Mouse (Mus musculus) layer of hippocampus, adult 8-10 months (tissue): ENCODE data around the gene Mkln1. TPM values are rescaled to one million over a fixed set of nuclear protein-coding genes. Genes with fewer than 3 reads are reported as not detected.
A peak's percentile ranks its signal among the peaks of the same experiment; 100 is the strongest.

Source experiments
- DNase-seq, 2 experiments: peaks; one replicate each; pipeline ENCODE4 v3.0.0; 2022; ENCODE audit warnings: low spot score in 2 of 2
- total RNA-seq, 4 experiments: library from RNA; stranded (reverse); gene quantifications; 2 replicates each; pipeline ENCODE4 v1.2.4; 2022

Gene Mkln1
- total RNA-seq, 4 experiments from 2014 or later = 160 to 192 (median 175) TPM

DNA sequence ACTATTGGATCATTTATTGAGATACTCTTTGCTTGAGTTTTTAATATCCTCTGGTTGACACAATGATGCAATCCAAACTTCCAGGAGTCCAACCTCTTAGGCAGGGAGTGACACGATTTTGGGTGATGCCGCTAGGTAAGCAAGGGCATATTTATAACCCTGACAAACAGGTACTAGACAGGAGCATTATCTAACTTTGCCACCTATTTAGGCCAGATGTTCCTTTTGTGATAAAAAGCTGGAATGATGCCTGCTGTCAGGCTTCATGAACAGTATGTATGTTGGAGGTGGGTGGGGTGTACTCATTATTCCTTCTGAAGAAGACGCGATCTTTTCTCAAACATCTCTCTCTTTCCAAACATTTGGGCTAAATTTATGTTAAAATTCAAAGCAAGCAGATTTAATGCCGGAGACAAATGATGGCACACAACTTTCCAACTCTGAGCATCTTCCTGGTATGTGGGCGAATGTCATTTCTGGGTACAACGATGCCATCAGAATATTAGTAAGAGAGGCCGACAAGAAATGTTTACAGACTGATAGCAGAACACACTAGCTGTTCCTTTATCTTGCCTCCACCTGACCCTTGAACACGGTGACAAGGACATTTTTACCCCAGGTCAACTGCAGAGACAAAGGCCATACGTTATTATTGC is 632 bp upstream of the Mkln1 start:
- DNase-seq = no peak

DNA sequence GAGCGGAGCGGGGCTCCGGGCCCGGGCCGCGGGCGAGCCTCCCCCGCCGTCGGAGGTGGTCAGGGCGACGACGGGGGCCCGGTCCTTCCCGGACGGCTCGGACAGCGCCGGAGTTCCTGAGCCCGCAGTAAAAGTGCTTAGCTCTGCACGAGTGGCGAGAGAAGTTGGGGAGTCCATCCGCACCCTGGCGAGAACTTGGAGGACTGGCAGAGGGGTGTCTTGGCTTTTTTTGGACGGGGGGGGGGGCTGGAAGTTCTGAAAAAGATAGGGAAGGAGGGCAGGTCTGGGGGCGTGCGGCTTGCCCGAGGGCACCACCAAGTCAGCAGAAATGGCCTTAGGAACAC is 643 bp downstream of the Mkln1 start:
- DNase-seq = no peak

DNA sequence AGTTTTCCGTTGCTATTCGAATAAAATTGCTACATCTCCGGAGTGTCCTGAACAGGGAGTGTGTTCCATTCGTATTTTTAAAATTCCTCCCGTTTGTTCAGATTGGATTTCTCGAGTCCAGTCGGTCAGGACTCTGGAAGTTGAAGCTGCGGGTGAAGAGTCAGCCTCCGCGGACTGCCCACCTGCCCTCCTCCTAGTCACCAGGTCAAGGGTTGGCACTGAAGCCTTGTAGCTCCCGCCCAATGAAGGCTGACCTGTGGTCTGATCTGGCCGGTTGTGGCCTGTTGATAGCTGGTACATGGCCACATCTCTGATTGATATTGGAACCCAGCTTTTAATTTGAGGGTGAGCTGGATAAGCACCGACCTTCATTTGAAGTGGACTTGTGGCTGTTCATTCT is 1.0 kb downstream of the Mkln1 start:
- no peak for DNase-seq

DNA sequence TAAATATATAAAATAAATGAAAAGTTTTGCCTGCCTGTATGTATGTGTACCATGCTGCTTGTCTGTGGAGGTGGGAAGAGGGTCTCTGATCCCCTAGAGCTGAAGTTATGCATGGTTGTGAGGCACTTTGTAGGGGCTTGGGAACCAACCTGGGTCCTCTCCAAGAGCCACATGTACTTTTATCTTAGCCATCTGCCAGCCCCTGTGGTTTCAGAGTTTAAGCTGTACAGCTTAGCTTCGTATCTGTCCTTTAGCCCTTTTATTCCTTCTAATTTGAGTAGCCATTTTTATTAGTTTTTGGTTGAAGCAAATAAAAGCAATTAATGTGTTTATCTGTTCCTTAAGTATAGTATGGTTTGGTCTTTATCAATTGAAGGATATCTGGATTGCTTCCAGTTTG is 12.5 kb downstream of the Mkln1 start:
- no peak for DNase-seq

DNA sequence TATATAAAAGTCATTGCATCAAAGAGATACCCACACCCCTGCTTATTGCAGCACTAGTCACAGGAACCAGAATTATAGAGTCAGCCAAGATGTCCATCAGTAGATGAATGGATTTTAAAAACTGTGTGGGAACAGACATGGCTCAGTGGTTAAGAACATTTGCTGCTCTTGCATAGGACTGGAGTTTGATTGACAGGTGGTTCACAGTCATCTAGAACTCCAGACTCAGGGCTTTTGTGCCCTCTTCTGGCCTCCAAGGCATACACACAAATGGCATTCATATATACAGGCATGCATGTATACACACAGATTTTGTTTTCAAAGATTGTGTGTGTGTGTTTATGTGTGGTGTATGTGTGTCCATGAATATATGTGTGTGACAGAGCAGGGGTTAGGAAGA is 14.0 kb downstream of the Mkln1 start:
- DNase-seq = no peak

DNA sequence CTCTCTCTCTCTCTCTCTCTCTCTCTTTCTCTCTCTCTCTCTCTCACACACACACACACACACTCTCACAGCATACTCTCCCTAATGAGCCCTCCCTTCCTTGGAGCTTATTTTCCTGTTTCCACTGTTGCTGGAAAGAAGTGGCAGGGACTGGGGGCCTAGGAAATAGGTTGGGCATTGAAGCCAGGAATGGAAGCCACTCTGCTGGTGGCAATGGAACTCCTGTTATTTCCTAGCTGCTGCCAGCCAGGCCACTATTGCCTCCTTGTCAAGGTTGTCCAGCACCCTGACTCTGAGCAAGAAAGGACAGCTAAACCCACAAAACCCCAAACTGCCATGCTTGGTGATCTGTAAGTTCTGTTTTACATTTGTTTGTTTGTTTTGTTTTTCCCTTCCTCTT is 15.0 kb downstream of the Mkln1 start:
- no peak for DNase-seq

DNA sequence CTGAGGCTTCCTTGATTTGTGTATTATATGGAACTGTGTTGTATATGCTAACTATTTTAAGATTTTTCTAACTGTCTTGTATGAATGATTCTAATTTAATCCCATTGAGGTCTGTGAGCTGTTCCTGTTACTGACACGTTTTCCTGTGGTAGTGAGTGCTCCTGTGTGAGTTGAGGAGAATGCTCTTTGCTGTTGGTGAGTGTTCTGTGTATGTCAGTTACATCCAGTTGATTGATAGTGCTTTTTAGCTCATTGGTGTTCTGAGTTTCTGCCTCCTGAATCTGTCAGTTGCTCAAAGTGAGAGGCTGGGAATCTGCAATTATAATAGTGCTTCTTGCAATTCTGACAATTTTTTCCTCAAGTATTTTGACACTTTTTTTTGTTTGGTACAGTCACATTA is 15.8 kb downstream of the Mkln1 start:
- DNase-seq = no peak

DNA sequence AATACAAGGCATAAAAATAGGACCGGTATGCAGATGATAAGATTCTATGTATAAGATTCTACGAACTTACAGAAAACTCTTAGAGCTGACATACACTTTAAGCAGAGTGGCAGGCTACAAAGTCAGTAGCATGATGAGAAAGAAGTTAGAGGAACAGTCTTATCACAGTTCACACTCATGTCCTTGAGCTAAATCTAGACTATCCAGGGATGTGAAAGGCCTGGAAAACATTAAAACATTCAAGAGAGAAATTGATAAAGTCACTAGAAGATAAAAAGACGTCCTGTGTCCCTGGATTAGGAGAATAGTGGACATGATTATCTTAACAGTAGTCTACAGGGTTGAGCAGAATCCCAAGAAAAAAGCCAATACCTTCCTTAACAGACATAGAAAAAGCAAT is 26.9 kb downstream of the Mkln1 start:
- DNase-seq = no peak

DNA sequence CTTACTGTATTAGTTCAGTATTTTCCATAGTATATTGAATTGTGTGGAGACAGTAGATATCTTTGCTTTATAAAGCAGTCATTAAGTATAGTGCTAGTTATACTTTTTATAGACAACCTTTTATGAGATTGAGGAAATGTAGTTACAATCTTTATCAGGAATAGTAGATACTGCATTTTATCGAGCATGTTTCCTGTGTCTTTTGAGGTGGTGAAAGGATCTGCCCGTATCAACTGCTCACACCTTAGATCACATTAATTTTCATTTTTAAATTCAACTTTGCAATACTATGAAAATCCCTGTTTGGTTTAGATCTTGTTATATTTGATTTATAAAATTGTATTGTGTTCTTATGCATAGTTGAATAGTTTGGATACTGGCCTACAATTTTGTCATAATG is 38.7 kb downstream of the Mkln1 start:
- DNase-seq = no peak

DNA sequence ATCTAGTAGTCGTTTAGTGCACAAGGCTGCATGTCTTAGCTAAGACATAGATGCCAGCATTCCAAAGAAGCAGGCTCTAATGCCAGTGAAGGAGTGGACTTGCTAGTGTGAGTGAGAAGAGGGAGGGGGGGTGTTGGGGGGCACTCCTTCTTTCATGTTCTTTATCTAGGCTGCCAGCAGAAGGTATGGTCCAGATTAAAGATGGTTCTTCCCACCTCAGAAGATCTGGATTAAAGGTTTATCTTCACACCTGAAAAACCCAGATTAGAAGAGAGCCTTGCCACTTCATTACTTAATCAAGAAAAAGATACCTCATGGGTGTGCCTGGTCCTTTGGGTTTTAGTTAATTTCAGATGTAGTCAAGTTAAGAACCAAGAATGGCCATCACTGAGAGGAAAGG is 46.7 kb downstream of the Mkln1 start:
- no peak for DNase-seq

DNA sequence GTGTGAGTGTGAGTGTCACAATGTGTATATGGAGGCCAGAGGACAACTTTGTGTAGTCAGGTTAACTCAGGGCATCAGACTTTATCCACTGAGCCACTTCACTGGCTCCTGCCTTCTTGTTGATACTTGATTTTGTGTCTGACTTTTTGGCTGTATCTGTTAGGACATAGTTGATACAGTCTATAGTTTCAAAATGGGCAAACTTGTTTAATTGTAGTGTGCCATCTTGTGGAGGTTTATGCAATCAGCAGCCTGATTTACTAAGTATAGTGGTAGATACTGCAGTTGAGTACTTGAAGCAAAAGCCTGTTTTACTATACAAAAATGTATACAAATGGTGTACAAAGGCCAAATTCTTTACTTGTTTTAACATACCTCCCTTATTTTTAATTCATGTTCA is 55.2 kb downstream of the Mkln1 start:
- no peak for DNase-seq

DNA sequence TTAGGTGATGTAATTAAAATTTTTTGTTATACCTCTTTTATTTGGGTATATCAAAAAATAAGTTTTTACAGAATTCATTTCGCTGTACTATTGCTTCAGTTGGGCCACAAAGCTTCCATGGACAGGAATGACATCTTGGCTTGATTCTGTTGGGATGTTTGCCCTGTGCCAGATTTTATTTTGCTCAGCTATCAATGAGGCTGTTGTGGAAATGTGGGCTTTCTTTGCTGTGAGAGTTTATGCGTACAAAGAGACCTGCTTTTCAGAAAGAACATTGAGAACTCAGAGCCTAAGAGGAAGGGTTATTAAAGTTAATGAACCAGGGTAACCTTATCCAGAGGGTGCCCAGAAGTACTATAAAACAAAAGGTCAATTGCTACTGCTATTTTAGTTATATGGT is 56.8 kb downstream of the Mkln1 start:
- peak; percentile 36 to 54 for DNase-seq

DNA sequence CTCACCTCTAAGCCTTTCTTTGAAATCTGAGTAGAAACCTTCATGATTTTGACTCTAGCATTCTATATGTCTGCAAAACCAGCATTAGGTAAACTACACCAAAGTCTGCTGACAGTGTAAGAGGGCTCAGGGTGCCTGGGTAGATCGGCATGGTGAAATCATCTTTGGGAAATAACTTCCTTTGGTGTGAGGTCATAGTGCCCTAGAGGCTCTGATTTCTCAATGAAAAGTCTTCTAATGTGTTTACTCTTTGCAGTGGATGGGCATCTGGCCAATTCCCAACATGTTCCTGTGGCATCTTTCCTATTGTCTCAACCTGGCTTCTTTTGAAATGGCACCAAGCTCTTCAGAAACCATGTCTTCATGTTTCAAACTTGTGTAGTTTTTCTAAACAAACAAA is 58.5 kb downstream of the Mkln1 start:
- DNase-seq = no peak

DNA sequence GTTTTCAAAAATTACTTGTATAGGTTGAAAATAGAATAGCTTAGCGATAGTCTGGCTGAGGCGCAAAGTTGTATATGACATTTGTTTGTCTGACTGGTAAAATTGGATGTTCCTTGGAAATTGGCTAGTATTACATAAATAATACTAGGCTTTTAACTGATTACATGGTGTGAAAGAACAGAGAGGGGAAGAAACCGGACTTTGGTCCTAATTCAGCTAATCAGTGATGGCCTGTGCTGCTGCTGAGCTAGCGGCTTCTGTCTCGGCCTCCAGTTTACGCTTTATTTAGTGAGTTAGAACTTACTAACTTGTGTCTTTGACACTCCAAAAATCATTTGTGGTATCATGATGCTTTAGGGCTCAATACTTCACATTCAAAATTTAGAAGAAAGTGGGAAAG is 70.9 kb downstream of the Mkln1 start:
- DNase-seq = no peak

DNA sequence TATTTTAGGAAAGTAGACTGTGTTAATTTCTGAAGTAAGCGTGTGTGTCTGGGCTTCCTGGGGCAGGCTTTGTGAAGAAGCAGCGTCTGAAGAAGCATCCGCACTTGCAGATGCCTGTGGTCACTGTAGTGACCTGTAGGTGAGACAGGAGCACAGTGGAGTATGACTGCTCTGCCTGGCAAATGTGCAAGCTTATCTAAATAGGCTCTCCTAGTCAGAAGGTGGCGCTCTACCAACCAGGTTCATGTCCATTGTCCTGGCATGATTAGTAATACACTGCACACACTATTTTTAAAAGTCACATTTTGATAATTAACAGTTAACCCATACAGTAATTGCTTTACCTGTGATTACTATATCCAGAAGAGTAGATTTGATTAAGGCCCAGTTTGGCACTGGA is 79.7 kb downstream of the Mkln1 start:
- DNase-seq = no peak

DNA sequence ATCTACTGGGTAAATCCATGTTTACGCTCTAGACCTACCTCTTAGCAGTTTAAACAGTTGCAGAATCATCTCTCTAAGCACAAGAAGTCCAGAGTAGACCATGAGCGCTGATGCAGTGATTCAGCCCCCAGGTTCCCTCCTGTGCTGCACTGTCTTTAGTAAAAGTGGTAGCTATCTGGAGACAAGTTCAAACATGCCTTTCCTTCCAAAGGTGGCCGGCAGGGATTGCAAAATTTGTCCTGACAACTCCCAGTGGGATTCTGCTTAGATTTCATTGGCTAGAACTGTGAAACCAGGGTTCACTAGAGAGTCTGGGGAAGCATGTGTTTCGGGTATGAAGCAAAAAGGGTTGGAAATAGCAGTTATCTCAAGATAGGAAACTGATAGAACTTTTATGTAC is 81.5 kb downstream of the Mkln1 start:
- no peak for DNase-seq

DNA sequence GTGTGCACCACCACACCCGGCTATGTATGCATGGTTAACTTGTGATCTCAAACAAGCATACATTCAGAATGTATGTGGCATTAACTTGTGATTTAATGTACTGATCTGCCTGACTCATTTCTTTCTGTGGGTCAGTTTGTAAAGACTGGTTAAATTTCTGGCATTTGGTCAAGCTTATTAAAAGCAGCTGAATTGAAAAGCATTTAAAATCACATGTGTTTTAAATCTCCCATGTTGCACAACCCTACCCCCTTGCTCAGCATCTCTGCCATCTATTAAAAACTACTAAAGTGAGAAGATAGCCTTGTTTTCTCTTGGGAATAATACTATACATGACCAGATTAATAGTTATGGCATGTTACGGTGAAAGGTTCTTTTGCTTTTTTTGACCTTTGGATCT is 88.1 kb downstream of the Mkln1 start:
- DNase-seq = no peak

DNA sequence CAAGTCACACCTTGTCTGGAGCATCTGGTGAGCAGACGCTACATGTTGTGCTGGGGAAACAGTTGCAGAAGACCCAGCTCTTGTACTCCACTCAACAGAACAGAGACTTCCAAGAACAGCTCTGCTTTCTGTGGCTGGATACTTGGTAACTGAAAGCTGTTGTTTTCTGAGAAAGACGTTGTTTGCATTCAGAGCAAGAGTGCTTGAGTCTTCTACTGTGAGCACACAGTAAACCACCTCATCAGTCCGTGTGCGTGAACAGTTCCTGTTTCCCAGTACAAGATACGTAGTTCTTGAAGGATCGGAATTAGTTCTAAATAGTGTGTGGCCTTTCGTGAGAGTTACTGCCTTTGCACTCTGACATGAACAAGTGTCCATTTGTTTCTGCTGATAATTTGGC is 91.4 kb downstream of the Mkln1 start:
- no peak for DNase-seq

DNA sequence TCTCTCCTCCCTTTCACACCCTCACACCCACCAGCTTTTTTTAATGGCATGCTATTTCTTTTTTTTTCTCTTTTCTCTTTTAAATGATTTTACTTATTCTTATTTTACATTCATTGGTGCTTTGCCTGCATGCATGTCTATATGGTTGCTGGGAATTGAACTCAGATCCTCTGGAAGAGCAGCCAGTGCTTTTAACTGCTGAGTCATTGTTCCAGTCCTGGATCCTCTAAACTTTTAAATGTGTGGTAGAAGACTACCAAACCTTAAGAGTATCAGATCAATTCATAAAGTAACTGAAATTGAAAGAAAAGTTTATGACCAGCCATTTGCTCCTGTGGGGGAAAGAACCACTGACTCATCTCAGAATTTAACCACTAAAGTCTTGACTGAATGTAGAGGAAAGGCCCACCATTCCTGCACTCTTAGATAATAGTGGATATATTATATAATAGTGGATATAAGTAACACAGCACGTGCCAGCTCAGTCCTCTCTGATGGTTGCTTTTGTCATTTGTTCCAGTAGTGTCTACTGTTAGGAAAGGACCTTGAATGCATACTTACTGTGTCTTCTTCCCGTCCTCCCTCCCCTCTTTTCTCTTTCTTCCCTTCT is 96.7 kb downstream of the Mkln1 start:
- no peak for DNase-seq

DNA sequence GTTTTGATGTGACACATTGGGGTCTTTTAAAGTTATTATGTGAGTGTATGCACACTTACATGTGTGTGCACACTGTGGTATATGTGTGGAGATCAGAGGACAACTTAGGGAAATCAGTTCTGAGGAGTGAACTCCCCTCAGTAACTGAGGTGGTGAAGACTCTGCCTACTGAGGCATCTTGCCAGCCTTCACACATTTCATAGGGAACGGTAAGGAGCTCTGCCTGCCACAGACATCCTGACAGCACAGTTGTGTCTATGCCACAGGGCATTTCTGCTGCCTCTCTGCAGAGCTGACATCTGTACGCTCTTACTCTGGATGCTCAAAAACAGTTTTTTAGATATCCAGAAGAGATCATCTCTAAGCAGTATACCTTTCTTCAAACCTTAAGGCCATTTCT is 97.7 kb downstream of the Mkln1 start:
- no peak for DNase-seq

DNA sequence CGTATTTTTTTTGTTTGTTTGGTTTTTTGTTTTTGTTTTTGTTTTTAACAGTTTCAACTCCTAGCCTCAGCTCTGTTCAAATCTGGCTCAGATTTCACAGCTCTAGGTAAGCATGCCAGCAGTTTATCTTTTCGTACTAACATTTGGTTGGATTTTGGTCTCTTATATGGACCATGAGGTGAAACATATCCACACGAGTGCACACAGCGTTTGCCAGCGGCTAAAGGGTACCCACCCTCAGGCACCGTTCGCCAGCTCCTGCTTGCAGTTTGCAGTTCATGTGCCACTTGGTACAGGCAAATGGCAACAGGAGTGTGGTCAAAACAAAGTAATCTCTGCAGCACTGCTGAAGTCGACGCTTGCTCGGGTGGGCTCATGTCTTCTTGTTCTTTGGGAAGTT is 101.3 kb downstream of the Mkln1 start:
- no peak for DNase-seq

DNA sequence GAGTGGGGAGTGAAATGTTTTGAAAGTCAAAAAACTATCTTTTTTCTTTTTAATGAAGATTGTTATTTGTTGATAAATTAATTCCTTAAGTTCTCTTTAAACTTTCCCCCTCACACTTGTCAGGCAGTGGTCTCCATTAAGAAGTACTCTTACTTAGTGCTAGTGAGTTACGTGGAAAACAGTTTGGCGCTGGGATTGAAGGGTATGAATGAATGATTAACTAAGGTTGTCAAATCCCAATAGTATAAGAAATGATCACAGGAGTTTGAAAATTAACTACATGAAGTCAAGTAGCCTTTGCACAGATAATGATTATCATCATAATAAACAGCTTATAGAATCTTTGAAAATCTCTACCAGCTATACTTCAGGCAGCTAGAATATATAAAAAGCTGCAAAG is 101.7 kb downstream of the Mkln1 start:
- no peak for DNase-seq

DNA sequence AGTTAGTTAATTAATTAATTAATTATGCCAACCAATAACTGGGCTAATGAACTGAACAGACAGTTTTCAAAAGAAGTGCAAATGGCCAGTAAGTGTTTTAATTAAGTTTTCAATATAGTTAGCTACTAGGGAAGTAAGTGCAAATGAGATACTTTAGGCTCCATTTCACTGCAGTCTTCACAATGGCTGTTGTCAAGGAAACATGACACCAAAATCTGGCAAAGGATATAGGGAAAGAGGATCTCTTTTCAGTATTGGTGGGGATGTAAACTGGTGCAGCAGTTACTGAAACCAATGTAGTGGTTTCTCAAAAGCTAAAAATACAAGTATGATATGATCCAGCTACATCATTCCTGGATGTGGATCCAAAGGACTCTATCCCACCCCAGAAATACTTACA is 102.2 kb downstream of the Mkln1 start:
- no peak for DNase-seq

DNA sequence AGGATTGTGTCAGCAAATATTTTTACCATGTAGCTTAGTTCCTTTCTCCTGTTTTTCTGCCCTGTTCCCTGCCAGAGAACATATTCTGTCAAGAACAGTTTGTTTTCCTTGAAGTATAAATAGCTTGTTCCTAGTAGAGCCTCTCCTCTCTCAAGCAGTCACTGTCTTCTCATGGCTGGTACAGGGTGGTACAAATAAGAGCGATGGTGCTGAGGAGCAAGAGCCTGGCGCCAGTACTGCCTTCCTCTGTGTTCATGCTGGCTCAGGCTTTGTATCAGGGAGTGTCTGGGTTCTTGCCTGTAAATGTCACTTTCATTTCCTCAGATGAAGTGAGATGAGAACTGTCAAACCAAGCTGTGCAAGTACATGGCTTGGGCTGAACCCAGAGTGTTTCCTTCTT is 104.1 kb downstream of the Mkln1 start:
- no peak for DNase-seq
